Mouse (Mus musculus) urinary bladder, postnatal 10 days (tissue): ENCODE data around the gene Gm1123.
A peak's percentile ranks its signal among the peaks of the same experiment; 100 is the strongest.

Source experiments
- DNase-seq: peaks from one replicate; pipeline ENCODE4 v3.0.0; 2022; ENCODE audit warnings: low spot score

Gm1123 gene

GRCm38 (mm10) chr9:99035575-99035974, at the start of gene Gm1123:
Gene Gm1123, minus strand, starts transcription at chr9:99035715.
- no peak for DNase-seq

GRCm38 (mm10) chr9:99081718-99082117, 46.2 kb upstream of the Gm1123 start:
- DNase-seq = no peak

GRCm38 (mm10) chr9:99081308-99081707, 45.8 kb upstream of the Gm1123 start:
- no peak for DNase-seq

- DNase-seq = no peak
Measured at GRCm38 (mm10) chr9:99080657-99081056, 45.1 kb upstream of the Gm1123 start.

GRCm38 (mm10) chr9:99074462-99074861, 38.9 kb upstream of the Gm1123 start:
- no peak for DNase-seq

- DNase-seq = no peak
Measured at GRCm38 (mm10) chr9:99072538-99072937, 37.0 kb upstream of the Gm1123 start.

- DNase-seq = no peak
Measured at GRCm38 (mm10) chr9:99065311-99065710, 29.8 kb upstream of the Gm1123 start.

GRCm38 (mm10) chr9:99064216-99064615, 28.7 kb upstream of the Gm1123 start:
- DNase-seq = no peak

- peak; percentile 21 for DNase-seq
Measured at GRCm38 (mm10) chr9:99062544-99062943, 27.0 kb upstream of the Gm1123 start.

- DNase-seq = no peak
Measured at GRCm38 (mm10) chr9:99057751-99058150, 22.2 kb upstream of the Gm1123 start.

- no peak for DNase-seq
Measured at GRCm38 (mm10) chr9:99049760-99050159, 14.2 kb upstream of the Gm1123 start.

- DNase-seq = no peak
Measured at GRCm38 (mm10) chr9:99048724-99049250, 13.3 kb upstream of the Gm1123 start.

- DNase-seq = no peak
Measured at GRCm38 (mm10) chr9:99044761-99045160, 9.2 kb upstream of the Gm1123 start.

GRCm38 (mm10) chr9:99042641-99043040, 7.1 kb upstream of the Gm1123 start:
- no peak for DNase-seq

GRCm38 (mm10) chr9:99041994-99042393, 6.5 kb upstream of the Gm1123 start:
- no peak for DNase-seq

- no peak for DNase-seq
Measured at GRCm38 (mm10) chr9:99034111-99034510, 1.4 kb downstream of the Gm1123 start.

- no peak for DNase-seq
Measured at GRCm38 (mm10) chr9:99032031-99032430, 3.5 kb downstream of the Gm1123 start.

GRCm38 (mm10) chr9:99021751-99022150, 13.8 kb downstream of the Gm1123 start:
- no peak for DNase-seq

GRCm38 (mm10) chr9:99021166-99021565, 14.3 kb downstream of the Gm1123 start:
- no peak for DNase-seq

- DNase-seq = no peak
Measured at GRCm38 (mm10) chr9:99017679-99018078, 17.8 kb downstream of the Gm1123 start.

- no peak for DNase-seq
Measured at GRCm38 (mm10) chr9:99016759-99017158, 18.8 kb downstream of the Gm1123 start.

GRCm38 (mm10) chr9:99016301-99016700, 19.2 kb downstream of the Gm1123 start:
- DNase-seq = no peak

- DNase-seq = no peak
Measured at GRCm38 (mm10) chr9:99009898-99010199, 25.7 kb downstream of the Gm1123 start.

GRCm38 (mm10) chr9:99009069-99009897, 26.2 kb downstream of the Gm1123 start:
- DNase-seq = no peak
